Mouse (Mus musculus): Measurements from ENCODE around the gene Rnf133.

Gene Rnf133

GRCm38 (mm10) chr6:23650205-23650604 lies at the start of gene Rnf133:
Rnf133 (minus strand) TSS chr6:23650305.
- no peak for DNase-seq (ENCODE audit: low spot score in 2 of 2)

- DNase-seq (ENCODE audit: low spot score in 2 of 2): no peak
Observed at GRCm38 (mm10) chr6:23678172-23678571, 28.1 kb upstream of the Rnf133 start.

- DNase-seq (ENCODE audit: low spot score in 2 of 2): no peak
Observed at GRCm38 (mm10) chr6:23655036-23655435, 4.9 kb upstream of the Rnf133 start, which contains the start of gene Rnf148. Rnf148 (minus strand) TSS chr6:23655136.

GRCm38 (mm10) chr6:23648732-23649131 lies 1.4 kb downstream of the Rnf133 start:
- DNase-seq (ENCODE audit: low spot score in 2 of 2): no peak

- no peak for DNase-seq (ENCODE audit: low spot score in 2 of 2)
Observed at GRCm38 (mm10) chr6:23647627-23648247, 2.4 kb downstream of the Rnf133 start.

- DNase-seq (ENCODE audit: low spot score in 2 of 2): no peak
Observed at GRCm38 (mm10) chr6:23637081-23637480, 13.0 kb downstream of the Rnf133 start.

GRCm38 (mm10) chr6:23635208-23635607 lies 14.9 kb downstream of the Rnf133 start:
- DNase-seq (ENCODE audit: low spot score in 2 of 2): no peak

GRCm38 (mm10) chr6:23634016-23634415 lies 16.1 kb downstream of the Rnf133 start:
- DNase-seq (ENCODE audit: low spot score in 2 of 2): no peak

- no peak for DNase-seq (ENCODE audit: low spot score in 2 of 2)
Observed at GRCm38 (mm10) chr6:23630465-23630864, 19.6 kb downstream of the Rnf133 start.

Data from frontal cortex, postnatal 36 days (tissue).